Mouse (Mus musculus): ENCODE results near the gene Cacna1e. TPM values are rescaled to one million over a fixed set of nuclear protein-coding genes. Genes with fewer than 3 reads are reported as not detected.

Gene Cacna1e
- total and polyA plus RNA-seq, 3 experiments = 0.60 to 8.5 (median 2.5) TPM

DNA sequence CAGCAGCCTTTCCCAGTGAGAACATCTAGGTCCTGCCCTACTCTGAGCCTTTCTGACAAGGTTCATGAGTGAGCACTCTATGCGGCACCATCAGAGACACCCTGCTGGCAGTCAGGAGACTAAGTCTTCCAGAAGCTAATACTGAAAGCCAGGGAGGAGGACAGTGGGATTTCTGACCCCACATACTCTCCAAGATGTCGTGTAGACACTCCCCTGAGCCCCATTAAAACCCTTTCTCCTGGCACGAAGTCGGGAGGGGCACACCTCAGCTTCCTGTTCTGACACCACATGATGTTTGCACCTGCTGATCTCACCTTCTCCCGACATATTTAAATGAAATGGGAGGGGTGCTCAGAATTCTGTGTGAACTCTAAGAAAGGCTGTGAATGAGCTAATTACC lies 226.9 kb downstream of the Cacna1e start:
- Histone ChIP-seq H3K4me2 (ENCODE audit: insufficient read depth, low read depth, poor library complexity, severe bottlenecking) (no peak overlapping the region), H3K27ac (ENCODE audit: insufficient read depth, low read depth) (no peak overlapping the region), H3K79me2 (replicated peaks; ENCODE audit: control insufficient read depth, extremely low read depth, insufficient read depth, poor library complexity, severe bottlenecking) (no peaks in the 10 kb centered on the region), H3K9me3 (replicated peaks; ENCODE audit: low read length) (no peaks in the 10 kb centered on the region), H3K36me3 (replicated peaks in 1 of 2; ENCODE audit: control insufficient read depth in 1 of 2, insufficient read depth in 1 of 2, low read length in 1 of 2) (peaks cover 0 to 5% of the 10 kb centered on the region in 2 experiments), H3K4me1 (ENCODE audit: control insufficient read depth in 1 of 2, insufficient read depth in 2 of 2) (peaks cover 0 to 16% of the 10 kb centered on the region in 2 experiments; a peak in 2 of 4 replicates), H3K9ac (ENCODE audit: insufficient read depth, low read depth) (no peak overlapping the region), H3K4me3 (replicated peaks in 1 of 3; ENCODE audit: low read depth in 2 of 3, low read length in 2 of 3, poor library complexity in 1 of 3) (no peak overlapping the region), H3K27me3 (replicated peaks) (no peaks in the 10 kb centered on the region)
- DNase-seq (ENCODE audit: extremely low read depth) = no peak
- no peak for TF ChIP-seq JUN (IDR thresholded peaks at IDR 0.05; ENCODE audit: insufficient read depth, low read depth, low read length)
- no peak for TF ChIP-seq ETS1 (conservative IDR thresholded peaks at IDR 0.05; ENCODE audit: low read depth, low read length)
- no peak for TF ChIP-seq E2F4 (IDR thresholded peaks at IDR 0.05; ENCODE audit: insufficient replicate concordance, low read depth, low read length)
- TF ChIP-seq EP300 (IDR thresholded peaks at IDR 0.05; ENCODE audit: low read length) = no peak
- TF ChIP-seq USF1 (IDR thresholded peaks at IDR 0.05; ENCODE audit: low read depth, low read length) = no peak
- no peak for TF ChIP-seq RAD21 (IDR thresholded peaks at IDR 0.05; ENCODE audit: low read depth, low read length)
- TF ChIP-seq HCFC1 (IDR thresholded peaks at IDR 0.05; ENCODE audit: low read depth, low read length) = no peak
- no peak for TF ChIP-seq JUND (conservative IDR thresholded peaks at IDR 0.05; ENCODE audit: low read depth, low read length)
- TF ChIP-seq MAFK (IDR thresholded peaks at IDR 0.05; ENCODE audit: insufficient replicate concordance, low read length) = no peak
- no peak for TF ChIP-seq RCOR1 (conservative IDR thresholded peaks at IDR 0.05; ENCODE audit: low read depth, low read length)
- TF ChIP-seq MAX (IDR thresholded peaks at IDR 0.05; ENCODE audit: low read length) = no peak
- TF ChIP-seq ZNF384 (IDR thresholded peaks at IDR 0.05; ENCODE audit: low read depth, low read length) = no peak
- no peak for TF ChIP-seq MAZ (IDR thresholded peaks at IDR 0.05; ENCODE audit: low read depth, low read length)
- no peak for TF ChIP-seq CHD2 (IDR thresholded peaks at IDR 0.05; ENCODE audit: low read length)
- no peak for TF ChIP-seq ZC3H11A (IDR thresholded peaks at IDR 0.05; ENCODE audit: low read depth, low read length)
- no peak for TF ChIP-seq GABPA (IDR thresholded peaks at IDR 0.05; ENCODE audit: insufficient replicate concordance, low read depth, low read length)
- in situ Hi-C loops (cut with MboI; ENCODE audit: low pct_ligation_motif_present, low pct_unique_long_range_greater_than_20kb, low sequenced_read_pairs) = no loop called here
- dilution Hi-C loops (cut with MboI; ENCODE audit: extremely low pct_ligation_motif_present, extremely low pct_unique_long_range_greater_than_20kb, low sequenced_read_pairs) = no loop called here

DNA sequence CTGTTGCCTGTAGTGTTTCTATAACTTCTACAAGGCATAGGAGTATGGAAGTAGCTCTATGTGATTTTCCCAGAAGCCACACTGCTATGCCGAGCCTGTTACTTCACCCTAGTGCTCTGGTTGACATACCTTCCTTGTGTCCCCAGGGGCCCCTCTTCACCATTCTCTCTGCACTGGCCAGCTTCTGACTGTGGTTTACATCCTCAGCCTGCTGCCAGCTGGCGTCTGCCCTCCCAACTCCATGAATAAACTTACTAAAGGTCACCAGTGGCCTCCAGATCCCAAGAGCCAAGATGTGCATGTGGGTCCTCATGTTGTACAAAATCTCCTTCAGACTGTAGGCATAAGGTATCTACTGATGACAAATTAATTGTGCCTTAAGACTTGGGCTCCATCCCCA lies 230.3 kb downstream of the Cacna1e start:
- Histone ChIP-seq H3K27ac (ENCODE audit: insufficient read depth, low read depth) (no peak overlapping the region), H3K9ac (ENCODE audit: insufficient read depth, low read depth) (no peak overlapping the region), H3K4me3 (replicated peaks in 1 of 3; ENCODE audit: low read depth in 2 of 3, low read length in 2 of 3, poor library complexity in 1 of 3) (no peak overlapping the region), H3K4me2 (ENCODE audit: insufficient read depth, low read depth, poor library complexity, severe bottlenecking) (no peak overlapping the region), H3K4me1 (ENCODE audit: control insufficient read depth in 1 of 2, insufficient read depth in 2 of 2) (peaks cover 2 to 16% of the 10 kb centered on the region in 2 experiments; a peak in 2 of 4 replicates), H3K36me3 (replicated peaks in 1 of 2; ENCODE audit: control insufficient read depth in 1 of 2, insufficient read depth in 1 of 2, low read length in 1 of 2) (no peaks in the 10 kb centered on the region), H3K79me2 (replicated peaks; ENCODE audit: control insufficient read depth, extremely low read depth, insufficient read depth, poor library complexity, severe bottlenecking) (no peaks in the 10 kb centered on the region), H3K9me3 (replicated peaks; ENCODE audit: low read length) (no peaks in the 10 kb centered on the region), H3K27me3 (replicated peaks) (no peaks in the 10 kb centered on the region)
- dilution Hi-C loops (cut with MboI; ENCODE audit: extremely low pct_ligation_motif_present, extremely low pct_unique_long_range_greater_than_20kb, low sequenced_read_pairs) = no loop called here
- no peak for TF ChIP-seq EP300 (IDR thresholded peaks at IDR 0.05; ENCODE audit: low read length)
- TF ChIP-seq HCFC1 (IDR thresholded peaks at IDR 0.05; ENCODE audit: low read depth, low read length) = no peak
- TF ChIP-seq MAX (IDR thresholded peaks at IDR 0.05; ENCODE audit: low read length) = no peak
- TF ChIP-seq ZMIZ1 (IDR thresholded peaks at IDR 0.05; ENCODE audit: low read depth, low read length) = no peak
- no peak for TF ChIP-seq ELF1 (IDR thresholded peaks at IDR 0.05; ENCODE audit: low read depth, low read length)
- TF ChIP-seq CTCF (conservative IDR thresholded peaks at IDR 0.05 in 1 of 2, IDR thresholded peaks at IDR 0.05 in 1 of 2; ENCODE audit: low read depth in 2 of 2, low read length in 2 of 2) = no peak
- no peak for TF ChIP-seq TBP (conservative IDR thresholded peaks at IDR 0.05; ENCODE audit: low read depth, low read length)
- no peak for TF ChIP-seq UBTF (IDR thresholded peaks at IDR 0.05; ENCODE audit: low read depth, low read length)
- no peak for TF ChIP-seq IRF4 (IDR thresholded peaks at IDR 0.05; ENCODE audit: low read depth, low read length)
- TF ChIP-seq USF2 (conservative IDR thresholded peaks at IDR 0.05; ENCODE audit: low read depth, low read length) = no peak
- no peak for TF ChIP-seq NRF1 (IDR thresholded peaks at IDR 0.05; ENCODE audit: low read depth, low read length)
- TF ChIP-seq ETS1 (conservative IDR thresholded peaks at IDR 0.05; ENCODE audit: low read depth, low read length) = no peak
- no peak for TF ChIP-seq TCF12 (IDR thresholded peaks at IDR 0.05; ENCODE audit: low read depth, low read length)
- no peak for TF ChIP-seq GABPA (IDR thresholded peaks at IDR 0.05; ENCODE audit: insufficient replicate concordance, low read depth, low read length)
- no peak for TF ChIP-seq CHD2 (IDR thresholded peaks at IDR 0.05; ENCODE audit: low read length)
- no peak for TF ChIP-seq RAD21 (IDR thresholded peaks at IDR 0.05; ENCODE audit: low read depth, low read length)
- DNase-seq (ENCODE audit: extremely low read depth) = no peak
- in situ Hi-C loops (cut with MboI; ENCODE audit: low pct_ligation_motif_present, low pct_unique_long_range_greater_than_20kb, low sequenced_read_pairs) = no loop called here
